Mouse (Mus musculus) cerebellum, adult 11-12 months (tissue): ENCODE measurements around the gene Olfr170.
"Not testable (repeated sequence)": the region's sequence is repeated elsewhere in the genome, so short reads cannot be mapped to it uniquely, and the experiment has no call there.

Experiments used
- DNase-seq: peaks from one replicate; pipeline ENCODE4 v3.0.0; 2022

Olfr170 gene

GRCm38 (mm10) chr16:19611782-19612181, at the start of gene Olfr170:
Gene Olfr170 (minus strand): TSS chr16:19611882.
- not testable (repeated sequence) for DNase-seq

GRCm38 (mm10) chr16:19629816-19630215, 18.1 kb upstream of the Olfr170 start, which contains the start of gene Olfr171:
Gene Olfr171 (minus strand): TSS chr16:19629916.
- no peak for DNase-seq

- DNase-seq, result no peak
These were observed 8.5 kb downstream of the Olfr170 start for GRCm38 (mm10) chr16:19603166-19603565.

GRCm38 (mm10) chr16:19571709-19572108, 40.0 kb downstream of the Olfr170 start, which contains the start of gene Olfr169:
Gene Olfr169 (minus strand): TSS chr16:19571809.
- DNase-seq, result not testable (repeated sequence)
